Mouse (Mus musculus) embryonic facial prominence, embryonic 12.5 days (tissue): Measurements from ENCODE around the gene Atl3. TPM values are rescaled to one million over a fixed set of nuclear protein-coding genes. Genes with fewer than 3 reads are reported as not detected.
A peak's percentile ranks its signal among the peaks of the same experiment; 100 is the strongest.

Experiments used
- ATAC-seq: fragments of 200-750 bp; cut with Nextera tagmentation; 2 replicates; pipeline ENCODE4 v1.8.0; 2017; ENCODE audit not compliant: insufficient number of reproducible peaks, insufficient read depth, low FRiP score, low TSS enrichment
- H3K27ac ChIP-seq: fragments of 300-500 bp; sonication (generic); 2 replicates; pipeline ENCODE4 v1.5.1; 2016; ENCODE audit warnings: mild to moderate bottlenecking
- H3K27me3 ChIP-seq: fragments of 300-500 bp; sonication (generic); 2 replicates; pipeline ENCODE4 v1.6.1; 2016; ENCODE audit warnings: mild to moderate bottlenecking, moderate library complexity
- H3K36me3 ChIP-seq: fragments of 300-500 bp; sonication (generic); 2 replicates; pipeline ENCODE4 v1.6.1; 2016; ENCODE audit warnings: mild to moderate bottlenecking
- H3K4me1 ChIP-seq: fragments of 300-500 bp; sonication (generic); 2 replicates; pipeline ENCODE4 v1.6.1; 2016
- H3K4me2 ChIP-seq: fragments of 300-500 bp; sonication (generic); replicated peaks from 2 replicates; pipeline ENCODE4 v1.6.1; 2016; ENCODE audit warnings: mild to moderate bottlenecking, moderate library complexity
- H3K4me3 ChIP-seq: fragments of 300-500 bp; sonication (generic); 2 replicates; pipeline ENCODE4 v1.5.1; 2016; ENCODE audit warnings: mild to moderate bottlenecking
- H3K9ac ChIP-seq: fragments of 300-500 bp; sonication (generic); 2 replicates; pipeline ENCODE4 v1.6.1; 2016; ENCODE audit warnings: mild to moderate bottlenecking, moderate library complexity
- H3K9me3 ChIP-seq: fragments of 300-500 bp; sonication (generic); 2 replicates; pipeline ENCODE4 v1.6.1; 2016; ENCODE audit warnings: mild to moderate bottlenecking, moderate library complexity
- WGBS: fragments of 180-500 bp; shearing (Covaris S2); methylation state at CpG from one replicate; pipeline ENCODE4 v1.1.7; 2016; 5-methylcytosine and 5-hydroxymethylcytosine counted together
- polyA plus RNA-seq: library from polyadenylated mRNA; unstranded; fragments of >200 nt; fragmentation: Nextera tagmentation; extraction: Ambion mirVana; gene quantifications from 2 replicates; pipeline ENCODE4 v1.2.1, GENCODE M21; 2016

Atl3 gene
- polyA plus RNA-seq, 1 experiment from 2014 or later, result 12.9 TPM

DNA sequence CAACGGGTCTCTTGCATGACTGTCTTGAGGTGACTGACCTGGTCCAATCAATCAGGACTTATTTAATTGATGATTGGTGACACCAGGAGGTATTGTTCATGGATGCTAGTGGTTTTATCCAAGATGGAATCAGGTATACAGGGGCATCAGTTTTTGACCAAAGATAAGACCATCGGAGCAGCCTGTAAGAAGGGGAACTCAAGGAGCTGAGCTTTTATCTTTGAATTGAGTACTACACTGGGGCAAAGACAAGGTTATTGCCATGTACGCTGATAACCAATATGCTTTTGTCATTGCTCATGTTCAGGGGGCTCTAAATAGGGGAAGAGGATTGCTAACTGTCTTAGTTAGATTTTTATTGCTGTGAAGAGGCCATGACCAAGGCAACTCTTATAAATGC, 55.1 kb downstream of the Atl3 start:
- H3K27ac ChIP-seq, result no peak overlapping the region
- no peak overlapping the region for H3K9ac ChIP-seq
- H3K9me3 ChIP-seq, result 0 out of 2 replicates have a peak, but pooled peaks cover 3% of the 10 kb centered on the region
- H3K4me1 ChIP-seq, result no peaks in the 10 kb centered on the region
- no peak for ATAC-seq
- H3K36me3 ChIP-seq, result no peaks in the 10 kb centered on the region
- no peak overlapping the region for H3K4me2 ChIP-seq
- no peaks in the 10 kb centered on the region for H3K27me3 ChIP-seq
- WGBS, result 88% methylated on average over 3 of the region's 3 CpGs
- no peak overlapping the region for H3K4me3 ChIP-seq

DNA sequence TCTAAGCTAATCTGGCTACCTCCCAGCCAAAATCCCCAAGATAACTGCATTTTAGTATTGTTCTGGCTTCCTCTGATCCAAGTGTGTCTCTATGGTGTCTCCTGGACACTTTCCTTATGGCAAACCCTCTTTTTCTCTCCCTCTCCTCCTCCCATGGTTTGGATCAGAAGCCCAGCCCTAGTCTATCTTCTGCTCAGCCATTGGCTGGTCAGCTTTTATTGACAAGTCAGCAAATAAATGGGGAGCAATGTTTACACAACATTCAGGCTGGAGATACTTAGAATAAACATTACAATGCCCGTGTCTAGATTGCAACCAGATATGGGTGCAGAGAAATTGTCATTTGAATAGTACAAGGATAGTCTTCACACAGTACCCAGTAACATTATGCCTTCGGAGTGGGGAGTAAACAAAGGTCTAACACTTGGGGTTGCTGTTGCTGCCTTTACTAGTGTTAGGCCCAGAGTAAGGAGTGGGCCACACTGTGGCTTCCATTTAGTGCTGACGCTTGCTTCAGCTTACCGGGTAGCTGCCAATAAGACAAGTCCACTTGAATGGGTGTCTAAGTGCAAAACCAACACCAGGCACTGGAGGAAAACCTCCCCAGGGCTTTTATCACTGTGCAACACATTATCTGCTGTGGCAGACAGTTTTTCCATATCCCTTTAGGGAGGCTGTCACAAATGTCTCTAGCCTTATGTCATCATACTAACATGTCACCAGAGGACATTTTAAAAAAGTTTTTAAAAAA, 57.9 kb downstream of the Atl3 start:
- H3K27me3 ChIP-seq, result no peaks in the 10 kb centered on the region
- H3K36me3 ChIP-seq, result no peaks in the 10 kb centered on the region
- WGBS, result 55% methylated on average over 4 of the region's 4 CpGs
- H3K4me3 ChIP-seq, result no peak overlapping the region
- H3K27ac ChIP-seq, result no peak overlapping the region
- no peaks in the 10 kb centered on the region for H3K4me1 ChIP-seq
- no peaks in the 10 kb centered on the region for H3K9me3 ChIP-seq
- no peak for ATAC-seq
- no peak overlapping the region for H3K4me2 ChIP-seq
- H3K9ac ChIP-seq, result no peak overlapping the region

DNA sequence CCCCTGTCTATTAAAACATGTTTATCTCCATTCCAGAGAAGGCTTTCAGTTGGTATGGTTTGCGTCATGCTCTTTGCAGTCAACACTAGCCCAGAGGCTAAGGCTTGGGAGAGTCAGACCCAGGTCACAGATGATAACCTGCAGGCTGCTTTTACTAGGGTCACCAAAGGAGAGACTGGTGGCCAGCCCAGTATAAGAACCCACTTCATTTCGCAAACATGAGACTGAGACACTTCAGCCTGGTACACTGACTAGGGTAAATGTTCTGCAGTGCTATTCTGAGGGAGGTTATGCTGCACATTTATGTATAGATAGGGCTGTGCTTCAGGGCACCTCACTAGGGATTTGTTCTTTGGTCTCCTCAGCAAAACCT, 58.4 kb downstream of the Atl3 start:
- 79% methylated on average over 2 of the region's 2 CpGs for WGBS

DNA sequence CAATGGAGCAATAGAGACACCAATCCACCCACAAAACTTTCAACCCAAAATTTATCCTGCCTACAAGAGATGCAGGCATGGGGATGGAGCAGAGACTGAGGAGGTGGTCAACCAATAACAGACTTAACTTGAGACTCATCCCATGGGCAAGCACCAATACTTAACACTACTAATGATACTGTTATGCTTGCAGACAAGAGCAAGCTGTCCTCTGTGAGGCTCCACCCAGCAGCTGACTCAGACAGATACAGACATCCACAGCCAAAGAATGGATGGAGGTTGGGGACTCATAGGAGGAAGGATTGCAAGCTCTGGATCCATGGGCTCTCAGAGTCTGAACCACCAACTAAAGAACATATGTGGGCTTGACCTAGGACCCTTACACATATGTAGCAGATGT, 59.6 kb downstream of the Atl3 start:
- ATAC-seq, result no peak
- peaks cover 5% of the 10 kb centered on the region; the same call in 1 of the 2 replicates for H3K4me1 ChIP-seq
- H3K4me3 ChIP-seq, result no peak overlapping the region
- H3K27ac ChIP-seq, result no peak overlapping the region
- no peaks in the 10 kb centered on the region for H3K36me3 ChIP-seq
- H3K9me3 ChIP-seq, result no peaks in the 10 kb centered on the region
- no peak overlapping the region for H3K4me2 ChIP-seq
- no peaks in the 10 kb centered on the region for H3K27me3 ChIP-seq
- H3K9ac ChIP-seq, result no peak overlapping the region

More for the DNA sequence above, 58.4 kb downstream of the Atl3 start:
- no peaks in the 10 kb centered on the region for H3K9me3 ChIP-seq
- no peak overlapping the region for H3K4me2 ChIP-seq
- H3K4me1 ChIP-seq, result no peaks in the 10 kb centered on the region
- no peaks in the 10 kb centered on the region for H3K36me3 ChIP-seq
- no peak overlapping the region for H3K4me3 ChIP-seq
- H3K27me3 ChIP-seq, result no peaks in the 10 kb centered on the region
- H3K9ac ChIP-seq, result no peak overlapping the region
- no peak for ATAC-seq
- H3K27ac ChIP-seq, result no peak overlapping the region

DNA sequence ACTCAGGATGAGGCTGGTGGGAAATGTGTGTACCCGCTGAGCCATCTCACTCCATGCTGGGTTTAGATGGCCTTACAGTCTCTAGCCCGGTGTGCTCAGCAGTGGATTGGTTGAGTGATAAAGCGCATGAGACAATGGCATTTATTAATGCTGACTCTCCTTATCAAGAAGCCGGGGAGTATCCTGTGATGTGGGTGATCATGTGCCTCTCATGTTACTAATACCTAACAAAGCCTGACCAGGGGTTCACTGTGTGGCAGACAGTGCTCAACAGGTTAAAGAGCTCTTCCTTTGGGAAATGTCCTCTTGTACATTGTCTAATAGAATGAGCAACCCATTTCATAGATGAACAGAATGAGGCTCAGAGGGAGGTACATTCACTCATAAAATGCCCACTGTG, 61.0 kb downstream of the Atl3 start:
- WGBS, result 72% methylated on average over 4 of the region's 4 CpGs

DNA sequence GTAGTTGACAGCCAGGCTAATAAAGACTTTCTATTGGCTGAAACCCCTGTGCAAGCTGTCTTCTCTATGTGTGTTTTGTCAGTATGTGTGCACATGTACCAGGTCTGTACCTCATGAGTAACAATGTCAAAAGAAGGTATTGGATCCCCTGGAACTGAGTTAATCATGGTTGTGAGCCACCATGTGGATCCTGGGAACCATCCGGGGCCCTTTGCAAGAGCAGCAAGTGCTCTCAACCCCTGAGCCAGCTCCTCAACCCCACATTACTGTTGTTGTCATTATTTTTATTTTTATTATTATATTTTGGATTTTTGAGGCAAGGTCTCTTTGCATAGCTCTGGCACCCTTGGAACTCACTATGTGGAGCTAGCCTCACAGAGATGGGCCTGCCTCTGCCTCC, 62.8 kb downstream of the Atl3 start:
- Histone ChIP-seq H3K4me3 (no peak overlapping the region), H3K4me2 (no peak overlapping the region), H3K27ac (no peak overlapping the region), H3K4me1 (peaks cover 17% of the 10 kb centered on the region; the same call in 1 of the 2 replicates), H3K27me3 (no peaks in the 10 kb centered on the region), H3K9ac (no peak overlapping the region), H3K36me3 (no peaks in the 10 kb centered on the region), H3K9me3 (no peaks in the 10 kb centered on the region)
- 93% methylated on average over 1 of the region's 1 CpGs for WGBS
- no peak for ATAC-seq

More for the DNA sequence above, 61.0 kb downstream of the Atl3 start:
- Histone ChIP-seq H3K9ac (no peak overlapping the region), H3K9me3 (no peaks in the 10 kb centered on the region), H3K4me2 (no peak overlapping the region), H3K4me3 (no peak overlapping the region), H3K4me1 (peaks cover 11% of the 10 kb centered on the region; the same call in 1 of the 2 replicates), H3K36me3 (no peaks in the 10 kb centered on the region), H3K27me3 (no peaks in the 10 kb centered on the region), H3K27ac (no peak overlapping the region)
- no peak for ATAC-seq

DNA sequence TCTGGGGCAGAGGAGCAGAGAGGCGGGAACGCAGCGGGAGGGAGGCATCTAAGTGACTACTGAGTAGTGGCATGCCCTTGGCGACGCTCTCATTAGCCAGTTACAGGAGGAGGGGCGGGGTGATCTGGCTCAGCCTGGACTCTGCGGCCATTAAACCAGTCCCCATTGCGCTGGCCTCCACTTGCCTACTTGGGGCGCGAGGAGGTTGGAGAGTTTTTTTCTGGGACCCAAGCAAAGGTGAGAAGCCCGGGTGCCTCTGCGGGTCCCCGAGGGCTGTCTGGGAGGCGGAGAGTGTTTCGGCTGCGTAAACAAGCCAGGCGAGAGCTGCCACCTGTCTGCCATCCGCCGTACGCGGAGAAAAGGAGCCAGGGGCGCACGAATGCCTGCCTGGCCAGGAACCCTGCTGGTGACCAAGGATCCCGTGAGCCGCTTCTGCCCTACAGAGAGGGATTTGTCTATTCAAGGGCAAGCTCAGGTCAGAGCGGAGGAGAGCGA, 63.5 kb downstream of the Atl3 start, which contains the start of gene Pla2g16:
TSS of gene Pla2g16 (plus strand) at position 132 of the 495 bp plus-strand sequence.
- Histone ChIP-seq H3K4me3 (peak within 1 kb of the TSS; percentile 44), H3K9ac (peak within 1 kb of the TSS; percentile 25; the same call in 1 of the 2 replicates), H3K36me3 (no peaks in the 10 kb centered on the region), H3K27me3 (no peaks in the 10 kb centered on the region), H3K9me3 (no peaks in the 10 kb centered on the region), H3K27ac (no peak within 1 kb of the TSS), H3K4me1 (peaks cover 20% of the 10 kb centered on the region; the same call in 1 of the 2 replicates), H3K4me2 (peak within 1 kb of the TSS; percentile 75)
- peak; percentile 57 for ATAC-seq
- WGBS, result under 1% methylated on average over 27 of the region's 27 CpGs

DNA sequence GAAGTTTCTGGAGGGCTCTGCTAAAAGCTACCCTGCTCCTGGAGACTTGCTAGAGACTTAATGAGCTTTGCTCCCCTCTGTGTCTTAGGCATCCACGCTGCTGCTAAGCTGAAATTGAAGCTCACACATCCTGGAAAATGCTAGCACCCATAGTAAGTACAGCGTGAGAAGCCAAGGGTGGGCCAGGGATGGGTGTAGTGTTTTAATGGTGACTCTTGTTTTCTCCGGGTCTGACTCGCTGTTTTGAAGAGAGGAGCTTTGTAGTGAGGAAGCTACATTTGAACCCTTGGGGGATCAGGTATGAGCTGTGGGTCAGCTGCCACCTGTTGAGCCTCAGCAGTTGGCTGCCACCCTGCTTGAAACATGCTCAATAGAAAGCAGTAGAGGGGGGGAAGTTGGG, 64.0 kb downstream of the Atl3 start:
- H3K27me3 ChIP-seq, result no peaks in the 10 kb centered on the region
- no peaks in the 10 kb centered on the region for H3K36me3 ChIP-seq
- H3K4me1 ChIP-seq, result peaks cover 20% of the 10 kb centered on the region; the same call in 1 of the 2 replicates
- H3K9me3 ChIP-seq, result no peaks in the 10 kb centered on the region
- H3K4me2 ChIP-seq, result peak overlapping the region; percentile 75
- WGBS, result 5% methylated on average over 4 of the region's 4 CpGs
- H3K4me3 ChIP-seq, result peak overlapping the region; percentile 44
- ATAC-seq, result peak; percentile 44; the same call in 1 of the 2 replicates
- no peak overlapping the region for H3K27ac ChIP-seq
- peak overlapping the region; percentile 25; the same call in 1 of the 2 replicates for H3K9ac ChIP-seq

DNA sequence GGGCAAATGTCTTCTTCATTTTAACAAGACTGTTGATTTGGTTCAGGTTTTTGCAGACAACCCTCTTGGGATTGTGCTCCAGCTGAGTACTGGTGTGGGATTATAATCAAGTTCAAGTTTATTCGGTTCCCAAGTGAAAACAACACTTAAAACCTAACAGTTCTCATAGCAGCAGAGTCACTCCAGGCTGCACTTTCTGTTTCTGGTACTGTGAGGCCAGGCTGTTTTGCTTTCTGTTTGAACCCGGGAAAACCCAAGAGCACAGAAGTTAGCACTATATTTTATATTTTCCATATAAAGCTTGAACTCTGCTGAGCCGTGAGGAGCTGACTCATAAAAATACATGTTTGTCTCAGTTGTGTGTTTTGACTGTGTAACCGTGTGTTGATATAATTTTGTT, 64.8 kb downstream of the Atl3 start:
- H3K36me3 ChIP-seq, result no peaks in the 10 kb centered on the region
- no peak overlapping the region for H3K9ac ChIP-seq
- H3K4me1 ChIP-seq, result peaks cover 20% of the 10 kb centered on the region; the same call in 1 of the 2 replicates
- no peak for ATAC-seq
- peak overlapping the region; percentile 75; the same call in 1 of the 2 replicates for H3K4me2 ChIP-seq
- no peaks in the 10 kb centered on the region for H3K9me3 ChIP-seq
- H3K4me3 ChIP-seq, result 0 out of 2 replicates have a peak overlapping the region, but pooled peaks have one; percentile 44
- H3K27me3 ChIP-seq, result no peaks in the 10 kb centered on the region
- 70% methylated on average over 4 of the region's 4 CpGs for WGBS
- H3K27ac ChIP-seq, result no peak overlapping the region

DNA sequence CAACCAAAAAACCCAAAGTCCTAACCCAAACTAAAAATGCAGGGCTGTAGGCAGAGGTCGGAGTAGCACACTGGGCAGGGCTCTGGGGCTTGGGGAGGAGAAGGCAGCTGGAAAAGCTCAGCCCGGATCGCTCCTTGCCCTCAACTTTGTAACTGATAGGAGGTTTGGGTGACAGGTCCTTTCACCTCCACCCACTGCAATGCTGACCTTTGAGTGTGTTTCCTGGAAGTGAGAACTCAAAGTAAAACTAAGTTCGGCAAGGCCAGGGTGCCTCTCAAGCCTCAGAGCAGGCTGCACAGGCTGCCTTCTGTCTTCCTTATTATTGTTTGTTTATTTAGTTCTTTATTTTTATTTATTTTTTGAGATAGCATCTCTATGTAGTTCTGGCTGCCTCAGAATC, 66.1 kb downstream of the Atl3 start:
- Histone ChIP-seq H3K9ac (no peak overlapping the region), H3K9me3 (no peaks in the 10 kb centered on the region), H3K4me3 (no peak overlapping the region), H3K4me2 (no peak overlapping the region), H3K4me1 (peaks cover 20% of the 10 kb centered on the region; the same call in 1 of the 2 replicates), H3K27ac (no peak overlapping the region), H3K27me3 (no peaks in the 10 kb centered on the region), H3K36me3 (no peaks in the 10 kb centered on the region)
- no peak for ATAC-seq
- 58% methylated on average over 4 of the region's 4 CpGs for WGBS

DNA sequence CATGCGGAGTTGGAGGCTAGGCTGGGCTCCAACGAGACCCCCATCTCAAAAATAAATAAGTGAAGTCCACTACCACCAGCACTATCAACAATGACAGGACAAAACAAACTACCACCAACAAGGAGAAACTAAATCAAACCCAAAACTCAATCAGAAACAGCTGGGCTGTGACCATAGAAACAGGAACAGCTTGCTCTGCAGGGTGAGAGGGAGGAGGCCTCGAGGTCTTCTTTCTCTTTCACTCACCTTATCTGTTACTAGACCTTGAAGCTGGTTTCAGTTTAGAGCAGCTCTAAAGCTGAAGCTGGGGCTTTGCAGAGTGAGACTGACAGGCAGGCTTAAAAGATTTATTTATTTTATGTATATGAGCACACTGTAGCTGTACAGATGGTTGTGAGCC, 67.6 kb downstream of the Atl3 start:
- H3K9me3 ChIP-seq, result no peaks in the 10 kb centered on the region
- no peak overlapping the region for H3K27ac ChIP-seq
- peaks cover 20% of the 10 kb centered on the region; the same call in 1 of the 2 replicates for H3K4me1 ChIP-seq
- no peaks in the 10 kb centered on the region for H3K36me3 ChIP-seq
- H3K4me3 ChIP-seq, result no peak overlapping the region
- no peak overlapping the region for H3K9ac ChIP-seq
- no peak overlapping the region for H3K4me2 ChIP-seq
- WGBS, result 56% methylated on average over 3 of the region's 3 CpGs
- no peak for ATAC-seq
- no peaks in the 10 kb centered on the region for H3K27me3 ChIP-seq

DNA sequence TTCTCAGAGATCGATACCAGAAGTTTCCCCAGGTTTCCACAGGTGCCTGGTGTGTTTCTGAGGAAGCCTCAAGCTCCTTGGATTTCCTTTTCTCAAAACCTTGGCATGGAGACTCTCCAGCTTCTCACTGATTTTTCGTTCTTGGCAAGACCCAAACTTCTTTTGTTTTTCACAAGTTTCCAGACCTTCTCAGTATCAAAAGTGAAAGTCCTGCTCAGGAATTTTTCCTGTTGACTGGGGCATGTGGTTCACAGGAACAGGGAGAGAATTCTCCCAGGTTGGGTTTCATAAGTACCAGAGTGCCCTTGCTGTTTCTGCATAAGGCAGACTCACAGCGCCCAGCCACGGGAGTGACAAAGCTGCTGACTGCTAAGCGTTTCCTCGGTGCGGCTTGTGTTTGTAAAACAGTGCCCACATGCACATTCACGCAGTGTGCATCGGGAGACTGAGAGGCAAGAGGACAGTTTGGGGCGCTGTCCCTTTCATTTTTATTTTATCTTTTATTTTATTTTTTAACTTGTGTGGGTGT, 68.8 kb downstream of the Atl3 start:
- no peak overlapping the region for H3K4me2 ChIP-seq
- H3K4me1 ChIP-seq, result peaks cover 23% of the 10 kb centered on the region; the same call in 1 of the 2 replicates
- ATAC-seq, result no peak
- no peaks in the 10 kb centered on the region for H3K36me3 ChIP-seq
- 72% methylated on average over 10 of the region's 10 CpGs for WGBS
- no peaks in the 10 kb centered on the region for H3K9me3 ChIP-seq
- H3K9ac ChIP-seq, result no peak overlapping the region
- no peak overlapping the region for H3K4me3 ChIP-seq
- no peaks in the 10 kb centered on the region for H3K27me3 ChIP-seq
- no peak overlapping the region for H3K27ac ChIP-seq
